Mouse (Mus musculus) erythroblast, embryonic 14.5 days (primary cell): ENCODE data around the gene Prickle2. TPM values are rescaled to one million over a fixed set of nuclear protein-coding genes. Genes with fewer than 3 reads are reported as not detected.

Experiments used
- H3K27me3 ChIP-seq: 2 replicates; pipeline ENCODE4 v1.6.1; 2012; ENCODE audit warnings: inconsistent platforms; ENCODE audit not compliant: control insufficient read depth
- H3K36me3 ChIP-seq: 2 replicates; pipeline ENCODE4 v1.6.1; 2012; ENCODE audit warnings: mild to moderate bottlenecking, inconsistent platforms; ENCODE audit not compliant: control insufficient read depth
- H3K4me1 ChIP-seq: 2 replicates; pipeline ENCODE4 v1.6.1; 2012; ENCODE audit warnings: inconsistent platforms; ENCODE audit not compliant: control insufficient read depth
- H3K4me3 ChIP-seq: replicated peaks from 2 replicates; pipeline ENCODE3; 2012; ENCODE audit warnings: moderate library complexity, mild to moderate bottlenecking, inconsistent platforms
- H3K9me3 ChIP-seq: 2 replicates; pipeline ENCODE4 v1.6.1; 2012; ENCODE audit warnings: low read length, inconsistent platforms, mixed read lengths; ENCODE audit not compliant: control insufficient read depth
- GATA1 ChIP-seq: IDR thresholded peaks from 2 replicates; pipeline ENCODE4 v1.6.1; 2012; ENCODE audit warnings: low read length, inconsistent platforms, mixed read lengths
- TAL1 ChIP-seq: IDR thresholded peaks from 3 replicates; pipeline ENCODE4 v1.6.1; 2012; ENCODE audit warnings: low read length, inconsistent platforms, mixed read lengths
- polyA plus RNA-seq: library from polyadenylated mRNA; stranded (reverse); fragments of >175 nt; gene quantifications from 2 replicates; pipeline ENCODE4 v1.2.3, GENCODE M21; 2012

Gene Prickle2
- polyA plus RNA-seq, 1 experiment = not detected

DNA sequence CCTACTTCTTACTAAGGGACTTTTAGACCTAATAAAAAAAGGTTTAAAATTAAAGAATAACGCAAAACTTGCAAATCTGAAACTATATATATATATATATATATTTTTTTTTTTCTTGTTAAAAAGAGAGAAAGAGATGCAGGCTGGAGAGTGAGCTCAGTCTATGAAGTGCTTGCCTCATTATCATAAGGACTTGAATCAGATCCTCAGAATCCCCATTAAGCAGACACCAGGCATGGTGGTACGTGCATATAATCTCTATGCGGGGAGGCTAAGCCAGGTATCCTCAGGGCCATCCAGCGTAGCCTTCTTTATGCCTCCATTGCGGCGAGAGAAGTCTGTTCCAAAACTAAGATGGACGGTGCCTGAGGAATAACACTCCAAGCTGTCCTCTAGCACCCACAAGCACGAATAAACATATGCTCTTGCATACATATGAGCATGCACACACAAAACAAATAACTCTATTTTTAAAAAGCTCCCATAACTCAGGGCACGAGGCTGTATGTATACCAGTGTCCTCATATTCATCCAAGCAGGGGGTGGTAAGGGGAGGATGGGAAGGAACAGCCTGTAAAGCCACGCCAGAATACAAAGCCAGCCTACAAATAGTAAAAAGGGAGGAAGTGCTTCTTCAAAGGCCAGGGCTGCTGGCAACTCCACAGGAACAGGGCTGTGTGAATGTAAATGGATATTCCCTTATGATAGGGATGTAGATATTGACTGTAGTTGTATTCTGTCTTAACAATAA is 358.5 kb downstream of the Prickle2 start:
- Histone ChIP-seq H3K4me1 (no peaks in the 10 kb centered on the region), H3K36me3 (no peaks in the 10 kb centered on the region), H3K9me3 (no peaks in the 10 kb centered on the region), H3K4me3 (no peak overlapping the region), H3K27me3 (no peaks in the 10 kb centered on the region)
- TF ChIP-seq GATA1 (no peak), TAL1 (no peak)

DNA sequence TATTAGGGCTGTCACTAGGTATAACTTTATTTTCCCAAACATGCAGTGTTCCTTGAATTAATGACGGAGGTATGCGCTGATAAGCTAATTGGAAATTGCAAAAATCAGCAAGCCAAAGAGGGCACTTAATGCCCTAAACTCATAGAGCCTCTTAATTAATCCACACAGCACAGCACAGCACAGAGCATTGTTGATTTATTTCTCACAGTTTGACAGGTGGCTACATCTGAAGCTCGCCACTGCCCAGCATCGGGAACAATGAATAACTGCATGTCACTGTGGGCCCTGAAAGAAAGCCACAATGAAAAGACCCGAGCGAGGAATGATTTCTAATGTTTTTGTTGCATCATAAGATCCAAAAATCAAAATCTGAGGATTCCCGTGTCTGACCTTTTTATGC is 359.2 kb downstream of the Prickle2 start:
- no peaks in the 10 kb centered on the region for H3K36me3 ChIP-seq
- TF ChIP-seq TAL1 (no peak), GATA1 (no peak)
- H3K4me3 ChIP-seq = no peak overlapping the region
- no peaks in the 10 kb centered on the region for H3K4me1 ChIP-seq
- no peaks in the 10 kb centered on the region for H3K9me3 ChIP-seq
- H3K27me3 ChIP-seq = no peaks in the 10 kb centered on the region

DNA sequence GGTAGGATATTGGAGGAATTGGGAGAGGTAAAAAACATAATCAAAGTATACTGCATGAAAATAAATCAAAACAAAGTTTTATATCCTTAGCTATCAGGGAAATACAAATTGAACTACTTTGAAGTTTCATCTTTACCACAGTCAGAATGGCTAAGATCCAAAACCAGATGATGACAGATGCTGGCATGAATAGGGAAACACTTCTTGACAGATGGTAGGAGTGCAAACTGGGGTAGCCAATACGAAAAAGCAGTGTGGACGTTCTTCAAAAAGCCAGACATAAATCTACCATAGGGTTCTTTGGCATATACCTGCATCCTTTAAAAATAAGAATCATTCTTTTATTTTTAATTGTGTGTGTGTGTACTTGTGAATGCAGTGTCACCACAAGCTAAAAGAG is 360.8 kb downstream of the Prickle2 start:
- H3K4me3 ChIP-seq = no peak overlapping the region
- H3K9me3 ChIP-seq = no peaks in the 10 kb centered on the region
- H3K27me3 ChIP-seq = no peaks in the 10 kb centered on the region
- no peaks in the 10 kb centered on the region for H3K4me1 ChIP-seq
- TF ChIP-seq GATA1 (no peak), TAL1 (no peak)
- H3K36me3 ChIP-seq = no peaks in the 10 kb centered on the region

DNA sequence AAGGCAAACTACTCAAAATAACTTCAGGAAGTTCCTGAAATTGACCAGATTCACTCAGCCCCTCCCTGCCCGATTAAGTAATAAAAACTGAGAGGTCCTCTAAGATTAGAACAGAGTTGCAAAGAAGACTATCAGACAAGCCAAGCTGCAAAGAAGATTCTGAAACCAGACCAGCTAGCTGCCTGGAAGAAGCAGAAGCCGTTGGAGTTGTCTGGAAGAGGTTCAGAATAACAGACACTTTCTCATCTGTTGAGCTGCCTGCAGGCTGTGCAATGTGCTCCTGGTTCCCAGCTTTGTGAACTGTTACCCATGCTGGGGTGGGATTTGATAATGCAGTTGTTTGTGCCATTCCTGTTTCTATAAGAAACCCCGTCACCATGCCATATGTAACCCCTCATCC is 361.4 kb downstream of the Prickle2 start:
- H3K9me3 ChIP-seq = no peaks in the 10 kb centered on the region
- H3K4me1 ChIP-seq = no peaks in the 10 kb centered on the region
- H3K27me3 ChIP-seq = no peaks in the 10 kb centered on the region
- TF ChIP-seq TAL1 (no peak), GATA1 (no peak)
- no peak overlapping the region for H3K4me3 ChIP-seq
- H3K36me3 ChIP-seq = no peaks in the 10 kb centered on the region

Other genes with a start within 250 kb of the Prickle2 start
- not detected in 2 replicates for gene A730049H05Rik, start 110.3 kb upstream of the Prickle2 start, polyA plus RNA-seq
- not detected in 2 replicates for gene Gm15737, start 163.2 kb upstream of the Prickle2 start, polyA plus RNA-seq
- 0.01 TPM in 1 of 2 replicates, not detected in the other for gene Adamts9, start 237.3 kb upstream of the Prickle2 start, polyA plus RNA-seq